Mouse (Mus musculus) Patski (cell line): ENCODE measurements around the gene Fam129b. TPM values are rescaled to one million over a fixed set of nuclear protein-coding genes. Genes with fewer than 3 reads are reported as not detected.
A peak's percentile ranks its signal among the peaks of the same experiment; 100 is the strongest.

Experiments
- ATAC-seq: fragments of 100-300 bp; one replicate; pipeline ENCODE4 v1.8.0; 2021
- CTCF ChIA-PET: fragments of 350-600 bp; sonication (Branson Sonifier 250); formaldehyde crosslinking; loops from one replicate; lab custom pipeline; 2022; ENCODE audit warnings: inconsistent platforms; lab: Charles Lee
- POLR2A ChIA-PET: fragments of 350-600 bp; sonication (Branson Sonifier 250); formaldehyde crosslinking; loops from one replicate; lab custom pipeline; 2022; ENCODE audit warnings: antibody characterized with exemption, inconsistent platforms; lab: Charles Lee
- DNase-seq: peaks from one replicate; pipeline ENCODE4 v3.0.0-alpha.2; 2011; ENCODE audit warnings: low read depth, low spot score
- H3K27me3 ChIP-seq: fragments of 371-371 bp; one replicate; pipeline ENCODE4 v1.5.1; 2021
- CTCF ChIP-seq: fragments of 100-300 bp; IDR thresholded peaks from one replicate; pipeline ENCODE4 v1.5.1; 2021
- in situ Hi-C: fragments of 300-500 bp; cut with MboI; formaldehyde crosslinking; loops from 3 replicates; pipeline ENCODE4 v1.11.1; 2018; ENCODE audit warnings: low pct_unique_long_range_greater_than_20kb, mixed read lengths
- polyA plus RNA-seq: library from polyadenylated mRNA; unstranded; gene quantifications from one replicate; pipeline ENCODE4 v1.2.3, GENCODE M21; 2021

The Fam129b gene
- polyA plus RNA-seq = 170 TPM

DNA sequence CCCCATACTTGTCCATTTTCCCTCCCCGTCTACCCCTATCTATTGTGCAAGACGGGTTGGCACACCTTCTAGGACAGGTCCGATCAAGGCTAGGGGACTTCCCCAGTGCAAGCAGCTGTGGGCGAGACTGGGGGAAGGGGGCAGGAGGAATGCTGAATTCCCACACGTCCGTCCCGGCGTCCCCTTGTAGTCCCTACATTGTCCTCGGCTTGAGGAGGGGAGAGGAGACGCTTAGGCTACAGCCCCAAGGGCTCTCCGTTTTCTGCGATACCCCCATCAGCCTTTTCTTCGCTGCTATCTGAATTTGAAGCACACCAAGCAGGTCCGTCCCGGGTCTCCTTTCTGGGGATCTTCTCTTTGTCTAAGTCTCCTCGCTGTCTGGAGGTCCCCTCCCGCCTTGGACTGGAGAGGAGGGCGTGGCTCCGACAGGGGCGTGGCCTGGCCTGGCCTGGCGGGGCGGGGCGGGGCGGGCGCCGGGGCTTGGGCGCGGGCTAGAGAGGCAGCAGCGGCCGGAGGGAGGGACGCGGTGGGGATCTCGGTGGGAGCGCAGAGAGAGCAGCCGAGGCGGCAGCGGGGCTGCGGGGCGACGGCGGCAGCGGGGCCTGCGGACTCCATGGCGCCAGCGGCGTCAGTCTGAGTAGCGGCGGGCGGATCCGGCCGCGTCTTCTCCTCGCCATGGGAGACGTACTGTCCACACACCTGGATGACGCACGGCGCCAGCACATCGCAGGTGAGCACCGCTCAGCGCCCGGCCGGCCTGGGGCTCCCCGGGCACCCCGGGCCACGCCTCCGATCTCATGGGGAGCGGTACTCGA is at the start of gene Fam129b:
Fam129b (plus strand) TSS at position 440 of the 815 bp plus-strand sequence.
- CTCF ChIA-PET = interaction anchor here (0.9 kb wide), 1 partner anchor 37 kb away, joined by 4 read pairs; no protein-coding TSS in a partner anchor
- in situ Hi-C loops = no loop called here
- POLR2A ChIA-PET = interaction anchor here (1.3 kb wide), 1 partner anchor 52 kb away, joined by 3 read pairs; no protein-coding TSS in a partner anchor
- DNase-seq (no peak), ATAC-seq (peak; percentile 36)
- no peaks in the 10 kb centered on the region for H3K27me3 ChIP-seq
- no peak for TF ChIP-seq CTCF

DNA sequence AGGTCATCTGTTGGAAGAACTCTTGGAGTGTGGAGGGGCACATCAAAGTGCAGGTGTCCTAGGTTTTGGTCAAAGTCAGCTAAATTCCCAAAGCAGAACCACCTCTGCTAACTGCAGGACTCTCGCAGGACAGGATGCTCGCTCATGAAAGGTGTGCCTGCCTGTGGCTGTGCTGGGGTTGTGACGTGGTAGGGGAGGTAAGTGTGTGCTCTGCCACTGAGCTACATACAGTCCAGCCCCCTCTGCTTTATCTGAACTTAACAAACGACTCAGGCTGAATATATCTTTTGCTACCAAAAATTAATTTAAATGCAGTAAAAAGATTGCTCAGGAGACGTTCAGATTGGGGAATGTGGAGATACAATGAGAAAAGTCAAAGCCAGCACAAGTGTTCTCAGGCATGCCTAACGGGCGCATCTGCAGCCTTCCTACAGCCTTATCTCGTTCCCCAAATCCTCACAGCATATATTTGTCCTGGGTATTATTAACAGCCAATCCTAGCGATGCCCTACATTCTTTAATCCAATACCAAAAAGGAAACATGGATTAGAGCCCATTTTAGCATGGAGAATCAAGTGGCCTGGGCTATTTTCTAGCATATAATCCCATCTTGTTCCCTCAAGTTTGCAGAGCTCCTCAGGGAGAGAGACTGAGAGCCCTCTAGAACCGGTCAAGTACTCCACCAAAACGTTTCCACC is 46.8 kb upstream of the Fam129b start:
- ATAC-seq (no peak), DNase-seq (no peak)
- no peak for TF ChIP-seq CTCF
- CTCF ChIA-PET = no interaction called here
- POLR2A ChIA-PET = no interaction called here
- no peaks in the 10 kb centered on the region for H3K27me3 ChIP-seq
- in situ Hi-C loops = no loop called here

DNA sequence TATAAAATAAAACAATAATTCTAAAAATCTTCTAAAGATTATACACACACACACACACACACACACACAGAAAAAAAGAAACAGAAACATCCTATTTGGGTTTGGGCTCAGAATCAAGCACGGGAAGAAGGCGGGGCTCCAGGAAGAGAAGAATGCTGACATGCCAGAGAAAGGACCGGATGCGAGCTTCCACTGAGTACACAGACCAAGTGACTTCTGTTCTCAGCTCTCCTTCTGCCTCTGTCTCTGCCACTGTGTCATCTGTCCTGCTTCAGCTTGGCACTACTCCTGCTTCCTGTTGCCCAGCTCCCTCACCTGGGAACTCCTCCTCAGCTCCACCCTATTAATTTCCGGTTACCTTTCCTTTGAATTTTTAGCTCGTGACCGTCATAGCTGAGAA is 41.4 kb upstream of the Fam129b start:
- ChIA-PET CTCF (interaction anchor here (0.7 to 3.7 kb wide), 3 partner anchors 9 to 25 kb away, joined by 3 to 11 read pairs (median 5); no protein-coding TSS in a partner anchor), POLR2A (no interaction called here)
- H3K27me3 ChIP-seq = no peaks in the 10 kb centered on the region
- no peak for ATAC-seq
- DNase-seq = no peak
- TF ChIP-seq CTCF = no peak
- in situ Hi-C loops = no loop called here

GRCm38 (mm10) chr2:32835588-32835987 is 40.3 kb upstream of the Fam129b start:
- CTCF ChIA-PET = interaction anchor here (0.7 to 3.7 kb wide), 4 partner anchors 8 to 73 kb away, joined by 3 to 11 read pairs (median 4); no protein-coding TSS in a partner anchor
- ATAC-seq (no peak), DNase-seq (no peak)
- in situ Hi-C loops = no loop called here
- POLR2A ChIA-PET = no interaction called here
- no peak for TF ChIP-seq CTCF
- no peaks in the 10 kb centered on the region for H3K27me3 ChIP-seq

GRCm38 (mm10) chr2:32838147-32838884 is 37.6 kb upstream of the Fam129b start:
- no peak for ATAC-seq
- TF ChIP-seq CTCF = no peak
- H3K27me3 ChIP-seq = no peaks in the 10 kb centered on the region
- POLR2A ChIA-PET = interaction anchor here (0.6 kb wide), 1 partner anchor 887 kb away, joined by 4 read pairs; no protein-coding TSS in a partner anchor
- in situ Hi-C loops = no loop called here
- CTCF ChIA-PET = interaction anchor here (1.2 kb wide), 2 partner anchors 13 to 51 kb away, joined by 3 read pairs; no protein-coding TSS in a partner anchor
- DNase-seq = no peak

DNA sequence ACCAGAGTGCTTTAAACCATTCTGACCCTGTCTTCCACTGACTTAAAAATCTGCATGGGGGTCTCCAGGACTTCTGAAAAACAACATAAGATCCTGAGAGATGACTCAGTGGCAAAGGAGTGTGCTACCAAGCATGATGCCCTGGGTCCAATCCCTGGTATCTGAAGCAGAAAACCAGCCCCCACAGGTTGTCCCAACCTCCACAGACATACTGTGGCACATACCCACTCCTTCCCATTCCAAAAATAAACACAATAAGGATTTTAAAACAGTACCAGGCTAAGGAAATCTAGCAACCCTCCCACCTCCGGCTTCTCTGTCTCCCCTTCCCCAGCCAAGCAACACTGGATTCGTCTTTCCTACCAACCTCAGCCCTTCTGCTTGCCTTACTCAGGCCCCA is 36.7 kb upstream of the Fam129b start:
- in situ Hi-C loops = no loop called here
- no peak for TF ChIP-seq CTCF
- POLR2A ChIA-PET = no interaction called here
- ATAC-seq (no peak), DNase-seq (no peak)
- no peaks in the 10 kb centered on the region for H3K27me3 ChIP-seq
- CTCF ChIA-PET = interaction anchor here (1.2 to 1.3 kb wide), 2 partner anchors 15 to 52 kb away, joined by 3 read pairs; no protein-coding TSS in a partner anchor

DNA sequence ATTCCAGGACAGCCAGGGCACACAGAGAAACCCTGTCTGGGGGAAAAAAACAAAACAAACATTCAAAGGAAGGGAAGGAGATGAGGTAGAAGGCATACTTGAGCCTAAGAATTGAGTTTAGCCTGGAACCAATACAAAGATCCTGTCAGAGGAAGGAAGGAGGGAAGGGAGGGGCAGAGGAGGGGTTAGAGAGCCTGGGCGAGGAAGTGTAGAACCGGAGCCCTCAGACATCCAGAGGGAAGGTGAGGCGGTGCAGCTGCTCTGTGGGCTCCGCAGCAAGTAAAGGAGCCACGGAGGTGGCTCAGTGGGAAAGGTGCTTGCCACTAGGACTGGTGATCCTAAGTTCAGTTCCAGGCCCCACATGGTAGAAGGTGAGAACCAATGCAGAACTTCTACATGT is 34.8 kb upstream of the Fam129b start:
- ChIA-PET POLR2A (interaction anchor here (0.7 to 0.8 kb wide), 2 partner anchors 16 to 129 kb away, joined by 3 read pairs; no protein-coding TSS in a partner anchor), CTCF (interaction anchor here (0.8 to 2.5 kb wide), 4 partner anchors 11 to 33 kb away, joined by 3 to 12 read pairs (median 4); no protein-coding TSS in a partner anchor)
- TF ChIP-seq CTCF = no peak
- DNase-seq (no peak), ATAC-seq (no peak)
- no peaks in the 10 kb centered on the region for H3K27me3 ChIP-seq
- in situ Hi-C loops = no loop called here

- ATAC-seq (no peak), DNase-seq (no peak)
- TF ChIP-seq CTCF = peak; percentile 70
- in situ Hi-C loops = no loop called here
- no peaks in the 10 kb centered on the region for H3K27me3 ChIP-seq
- CTCF ChIA-PET = interaction anchor here (1.0 to 3.0 kb wide), 6 partner anchors 10 to 56 kb away, joined by 3 to 22 read pairs (median 6); no protein-coding TSS in a partner anchor
- POLR2A ChIA-PET = no interaction called here
These were observed 33.4 kb upstream of the Fam129b start for GRCm38 (mm10) chr2:32842558-32842957.

- no peak for TF ChIP-seq CTCF
- in situ Hi-C loops = no loop called here
- ChIA-PET POLR2A (interaction anchor here (0.6 kb wide), 2 partner anchors 51 to 147 kb away, joined by 3 to 5 read pairs; no protein-coding TSS in a partner anchor), CTCF (interaction anchor here (1.3 kb wide), 1 partner anchor 8 kb away, joined by 4 read pairs; no protein-coding TSS in a partner anchor)
- ATAC-seq = no peak
- no peaks in the 10 kb centered on the region for H3K27me3 ChIP-seq
- DNase-seq = no peak
These were observed 30.3 kb upstream of the Fam129b start for GRCm38 (mm10) chr2:32845572-32846100.
